7 mouse cellular contexts compared by ENCODE assay signal in genomic region chr16:84621300-84622031, GRCm38 (mm10).
DNase-seq lines count a peak whose midpoint lies in the region; ATAC-seq and TF ChIP-seq lines count a peak whose summit lies in the region.

No protein-coding gene starts in this region.

- peak; percentile 7 to 35 for DNase-seq in spleen, adult 18-20 months
- no peak for DNase-seq in spleen, postnatal 14 days (ENCODE audit: low spot score in 2 of 2)
- DNase-seq in brain, embryonic 14.5 days (ENCODE audit: low read depth) = peak; percentile 81
- peak; percentile 13 for DNase-seq in layer of hippocampus, adult 8-10 months (ENCODE audit: low spot score in 2 of 2)

- no peak for ATAC-seq in heart, embryonic 13.5 days (ENCODE audit: extremely low read depth, insufficient number of reproducible peaks, low FRiP score, low TSS enrichment)
- ATAC-seq in megakaryocyte, adult 5-6 weeks (ENCODE audit: poor library complexity, severe bottlenecking) = peak; percentile 94
- no peak for ATAC-seq in neural tube, embryonic 15.5 days (ENCODE audit: low FRiP score)

- TF ChIP-seq CTCF in brain, embryonic 14.5 days (IDR thresholded peaks at IDR 0.05; ENCODE audit: borderline replicate concordance, extremely low read depth, insufficient read depth, insufficient read length) = no peak

- no peak overlapping the region for H3K9ac ChIP-seq in heart, embryonic 13.5 days
- no peak overlapping the region for H3K9ac ChIP-seq in neural tube, embryonic 15.5 days (replicated peaks)

- no peaks in the 10 kb centered on the region for H3K9me3 ChIP-seq in heart, embryonic 13.5 days
- no peaks in the 10 kb centered on the region for H3K9me3 ChIP-seq in neural tube, embryonic 15.5 days (replicated peaks)

- H3K4me1 ChIP-seq in heart, embryonic 13.5 days = no peaks in the 10 kb centered on the region
- H3K4me1 ChIP-seq in neural tube, embryonic 15.5 days = no peaks in the 10 kb centered on the region

- peak overlapping the region; percentile 33 for H3K4me3 ChIP-seq in heart, embryonic 13.5 days
- no peak overlapping the region for H3K4me3 ChIP-seq in neural tube, embryonic 15.5 days (replicated peaks)

- H3K4me2 ChIP-seq in heart, embryonic 13.5 days = peak overlapping the region; percentile 56
- H3K4me2 ChIP-seq in neural tube, embryonic 15.5 days = no peak overlapping the region

- no peaks in the 10 kb centered on the region for H3K27me3 ChIP-seq in heart, embryonic 13.5 days (replicated peaks)
- no peaks in the 10 kb centered on the region for H3K27me3 ChIP-seq in neural tube, embryonic 15.5 days (replicated peaks)

- 58% methylated on average over 8 of the region's 8 CpGs for WGBS in heart, embryonic 13.5 days
- WGBS in neural tube, embryonic 15.5 days = 76% methylated on average over 8 of the region's 8 CpGs

- no peak for TF ChIP-seq POLR2A in brain, embryonic 14.5 days (IDR thresholded peaks at IDR 0.05; ENCODE audit: borderline replicate concordance, extremely low read depth, insufficient read depth, insufficient read length, poor library complexity, severe bottlenecking)

- H3K27ac ChIP-seq in heart, embryonic 13.5 days (replicated peaks) = no peak overlapping the region
- H3K27ac ChIP-seq in neural tube, embryonic 15.5 days (replicated peaks) = no peak overlapping the region

- no peaks in the 10 kb centered on the region for H3K36me3 ChIP-seq in heart, embryonic 13.5 days
- H3K36me3 ChIP-seq in neural tube, embryonic 15.5 days = no peaks in the 10 kb centered on the region

Comparison
In these comparisons a context has a peak if more than half of its experiments do, and no peak if none do; other contexts are left out.
1. DNase-seq: peak in spleen, adult 18-20 months (2 of 2), brain, embryonic 14.5 days (single experiment) and layer of hippocampus, adult 8-10 months (2 of 2); none in spleen, postnatal 14 days (0 of 2).